Mouse (Mus musculus): ENCODE data around the gene Mrgprf. TPM values are rescaled to one million over a fixed set of nuclear protein-coding genes. Genes with fewer than 3 reads are reported as not detected.
A peak's percentile ranks its signal among the peaks of the same experiment; 100 is the strongest.

The Mrgprf gene
- polyA plus RNA-seq, 2 experiments: 7.0 to 8.4 TPM

DNA sequence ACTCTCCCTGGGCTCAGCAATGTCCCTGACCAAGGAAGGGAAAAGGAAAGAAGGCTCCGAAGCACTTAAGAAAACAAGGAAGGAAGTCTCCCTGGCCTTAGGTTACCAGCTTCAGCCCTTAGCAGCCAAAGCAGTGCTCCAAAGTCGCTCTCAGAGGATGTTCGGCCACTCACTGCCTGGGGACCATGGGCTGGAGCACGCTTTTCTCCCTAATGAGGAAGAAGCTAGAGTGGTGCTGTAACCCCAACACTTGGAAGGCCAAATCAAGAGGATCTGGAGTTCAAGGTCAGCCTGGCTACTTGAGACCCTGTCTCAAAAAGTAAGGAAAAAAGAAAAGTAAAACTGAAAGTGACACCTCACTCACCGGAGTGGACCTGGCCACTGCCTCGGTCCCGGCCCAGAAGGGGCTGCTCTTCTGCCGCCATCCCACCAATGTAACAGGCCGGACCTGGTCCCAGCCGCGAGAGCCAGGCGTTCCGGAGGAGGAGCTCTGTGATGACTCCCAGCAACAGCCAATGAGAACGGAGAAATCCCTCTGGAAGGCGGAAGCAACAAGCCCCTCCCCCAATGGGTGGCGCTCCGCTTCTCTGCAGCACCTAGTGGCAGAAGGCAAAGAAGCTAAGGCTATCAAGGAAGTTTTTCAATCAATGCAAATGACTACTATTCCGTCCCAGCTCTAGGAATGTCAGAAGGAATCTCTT, 17.0 kb upstream of the Mrgprf start, which contains the start of gene Tpcn2:
Gene Tpcn2 (minus strand): TSS at position 525 of the 701 bp plus-strand sequence.
- Histone ChIP-seq H3K27me3 (ENCODE audit: control insufficient read depth, insufficient read depth, low read length) (no peaks in the 10 kb centered on the region), H3K9ac (ENCODE audit: low read depth, low read length, severe bottlenecking) (peak within 1 kb of the TSS; percentile 65), H3K4me3 (replicated peaks; ENCODE audit: low read length) (peak within 1 kb of the TSS; percentile 56), H3K4me1 (ENCODE audit: control insufficient read depth, insufficient read depth, low read length) (peaks cover 17% of the 10 kb centered on the region), H3K27ac (replicated peaks; ENCODE audit: low read depth, low read length) (no peak within 1 kb of the TSS), H3K36me3 (ENCODE audit: control insufficient read depth, insufficient read depth, low read length) (peaks cover 6% of the 10 kb centered on the region), H3K9me3 (ENCODE audit: control insufficient read depth, low read length) (no peaks in the 10 kb centered on the region), H3K4me2 (replicated peaks; ENCODE audit: low read depth, low read length, severe bottlenecking) (peak within 1 kb of the TSS; percentile 69)
- ATAC-seq (ENCODE audit: low FRiP score, low read depth) (peak; percentile 98), DNase-seq (ENCODE audit: low spot score) (peak; percentile 98)
- TF ChIP-seq POLR2A (IDR thresholded peaks at IDR 0.05; ENCODE audit: borderline replicate concordance, extremely low read depth, insufficient read depth, insufficient read length): peak; percentile 78; the same call in 1 of the 2 replicates
- WGBS: 2% methylated on average over 18 of the region's 18 CpGs

DNA sequence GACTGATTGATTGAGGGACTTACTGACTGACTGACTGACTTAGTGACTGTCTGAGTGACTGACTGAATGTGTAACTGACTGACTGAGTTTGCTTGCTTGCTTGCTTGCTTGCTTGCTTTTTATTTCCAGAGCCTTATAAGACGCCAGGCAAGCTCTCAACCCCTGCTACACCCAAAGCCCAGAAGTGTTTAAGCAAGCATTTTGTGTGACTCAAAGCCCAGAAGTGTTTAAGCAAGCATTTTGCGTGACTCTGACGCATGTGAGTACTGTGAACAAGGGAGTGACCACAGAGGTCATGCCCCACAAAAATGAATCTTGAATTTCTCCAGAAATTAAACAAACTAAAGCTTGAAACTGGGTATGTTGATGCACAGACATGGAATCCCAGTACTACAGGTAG, 16.3 kb upstream of the Mrgprf start:
- H3K9me3 ChIP-seq (ENCODE audit: control insufficient read depth, low read length): no peaks in the 10 kb centered on the region
- H3K9ac ChIP-seq (ENCODE audit: low read depth, low read length, severe bottlenecking): no peak overlapping the region; the same call in 1 of the 2 replicates
- H3K27me3 ChIP-seq (ENCODE audit: control insufficient read depth, insufficient read depth, low read length): no peaks in the 10 kb centered on the region
- DNase-seq (ENCODE audit: low spot score): no peak
- peak overlapping the region; percentile 69; the same call in 1 of the 2 replicates for H3K4me2 ChIP-seq (replicated peaks; ENCODE audit: low read depth, low read length, severe bottlenecking)
- 59% methylated on average over 3 of the region's 3 CpGs for WGBS
- no peak overlapping the region for H3K27ac ChIP-seq (replicated peaks; ENCODE audit: low read depth, low read length)
- peaks cover 18% of the 10 kb centered on the region for H3K4me1 ChIP-seq (ENCODE audit: control insufficient read depth, insufficient read depth, low read length)
- peak overlapping the region; percentile 56 for H3K4me3 ChIP-seq (replicated peaks; ENCODE audit: low read length)
- no peaks in the 10 kb centered on the region for H3K36me3 ChIP-seq (ENCODE audit: control insufficient read depth, insufficient read depth, low read length)
- no peak for TF ChIP-seq POLR2A (IDR thresholded peaks at IDR 0.05; ENCODE audit: borderline replicate concordance, extremely low read depth, insufficient read depth, insufficient read length)
- ATAC-seq (ENCODE audit: low FRiP score, low read depth): no peak

DNA sequence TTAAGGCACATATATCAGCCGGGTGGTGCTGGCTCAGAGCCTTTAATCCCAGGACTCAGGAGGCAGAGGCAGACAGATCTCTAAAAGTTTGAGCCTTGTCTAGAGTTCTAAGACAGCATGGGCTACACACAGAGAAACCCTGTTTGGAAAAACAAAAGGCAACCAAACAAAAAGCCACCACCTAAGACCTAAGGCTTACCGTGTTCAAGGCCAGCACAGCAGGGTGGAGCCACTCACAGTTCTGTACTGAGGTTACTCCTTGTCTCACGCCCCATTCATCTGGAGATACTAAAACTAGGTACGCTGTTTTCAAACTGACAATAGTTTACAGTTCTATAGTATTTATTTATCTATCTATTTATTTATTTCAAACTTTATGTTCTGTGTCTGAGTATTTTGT, 15.2 kb upstream of the Mrgprf start:
- Histone ChIP-seq H3K4me1 (ENCODE audit: control insufficient read depth, insufficient read depth, low read length) (peaks cover 23% of the 10 kb centered on the region), H3K4me3 (replicated peaks; ENCODE audit: low read length) (no peak overlapping the region), H3K36me3 (ENCODE audit: control insufficient read depth, insufficient read depth, low read length) (no peaks in the 10 kb centered on the region), H3K9me3 (ENCODE audit: control insufficient read depth, low read length) (no peaks in the 10 kb centered on the region), H3K27me3 (ENCODE audit: control insufficient read depth, insufficient read depth, low read length) (no peaks in the 10 kb centered on the region), H3K9ac (ENCODE audit: low read depth, low read length, severe bottlenecking) (no peak overlapping the region), H3K4me2 (replicated peaks; ENCODE audit: low read depth, low read length, severe bottlenecking) (no peak overlapping the region), H3K27ac (replicated peaks; ENCODE audit: low read depth, low read length) (no peak overlapping the region)
- WGBS: 80% methylated on average over 4 of the region's 4 CpGs
- no peak for ATAC-seq (ENCODE audit: low FRiP score, low read depth)
- TF ChIP-seq POLR2A (IDR thresholded peaks at IDR 0.05; ENCODE audit: borderline replicate concordance, extremely low read depth, insufficient read depth, insufficient read length): no peak
- DNase-seq (ENCODE audit: low spot score): no peak

DNA sequence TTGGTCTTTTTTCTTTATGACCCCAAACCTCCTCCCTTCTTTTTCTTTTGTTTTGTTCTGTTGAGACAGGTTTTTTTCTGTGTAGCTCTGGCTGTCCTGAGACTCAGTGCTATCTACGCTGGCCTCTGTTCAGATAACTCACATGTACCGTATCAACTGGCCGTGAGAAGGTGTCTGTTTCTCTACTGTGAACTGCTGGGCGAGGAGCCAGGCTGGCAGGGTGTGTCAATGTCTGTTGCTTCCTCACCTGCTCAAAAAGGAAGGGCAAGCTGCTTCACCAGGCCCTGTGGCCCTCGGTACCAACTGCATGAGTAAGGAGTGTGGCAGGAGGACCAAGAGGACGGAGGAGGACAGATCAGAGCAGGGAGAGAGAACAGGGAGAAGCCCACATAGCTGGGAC, 13.2 kb upstream of the Mrgprf start:
- DNase-seq (ENCODE audit: low spot score) (no peak), ATAC-seq (ENCODE audit: low FRiP score, low read depth) (no peak)
- 77% methylated on average over 6 of the region's 6 CpGs for WGBS
- Histone ChIP-seq H3K36me3 (ENCODE audit: control insufficient read depth, insufficient read depth, low read length) (no peaks in the 10 kb centered on the region), H3K9me3 (ENCODE audit: control insufficient read depth, low read length) (no peaks in the 10 kb centered on the region), H3K4me1 (ENCODE audit: control insufficient read depth, insufficient read depth, low read length) (peaks cover 16% of the 10 kb centered on the region), H3K27me3 (ENCODE audit: control insufficient read depth, insufficient read depth, low read length) (no peaks in the 10 kb centered on the region), H3K4me3 (replicated peaks; ENCODE audit: low read length) (no peak overlapping the region), H3K9ac (ENCODE audit: low read depth, low read length, severe bottlenecking) (no peak overlapping the region), H3K4me2 (replicated peaks; ENCODE audit: low read depth, low read length, severe bottlenecking) (no peak overlapping the region), H3K27ac (replicated peaks; ENCODE audit: low read depth, low read length) (no peak overlapping the region)
- TF ChIP-seq POLR2A (IDR thresholded peaks at IDR 0.05; ENCODE audit: borderline replicate concordance, extremely low read depth, insufficient read depth, insufficient read length): no peak

DNA sequence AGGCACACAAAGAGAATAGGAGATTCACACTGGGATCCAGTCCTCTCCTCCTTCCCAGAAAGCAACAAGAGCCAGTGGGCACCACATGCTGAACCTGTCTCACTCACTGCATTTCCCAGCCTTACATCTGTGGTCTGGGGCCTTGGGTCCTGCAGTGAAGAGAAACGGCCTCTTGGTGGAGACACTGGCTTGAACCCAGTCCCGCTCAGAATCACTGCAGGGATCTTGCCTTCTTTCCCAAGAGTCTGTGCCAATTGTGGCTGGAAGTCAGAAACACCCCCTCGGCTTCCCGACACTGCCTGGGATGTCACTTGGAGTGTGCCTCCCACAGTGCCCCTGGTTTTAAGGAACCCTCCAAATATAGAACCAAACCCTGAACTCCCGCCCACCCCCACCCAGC, 11.3 kb upstream of the Mrgprf start:
- no peak overlapping the region for H3K4me2 ChIP-seq (replicated peaks; ENCODE audit: low read depth, low read length, severe bottlenecking)
- DNase-seq (ENCODE audit: low spot score) (peak; percentile 64), ATAC-seq (ENCODE audit: low FRiP score, low read depth) (peak; percentile 68; the same call in 1 of the 2 replicates)
- H3K27ac ChIP-seq (replicated peaks; ENCODE audit: low read depth, low read length): peak overlapping the region; percentile 26; the same call in 1 of the 2 replicates
- no peaks in the 10 kb centered on the region for H3K9me3 ChIP-seq (ENCODE audit: control insufficient read depth, low read length)
- H3K36me3 ChIP-seq (ENCODE audit: control insufficient read depth, insufficient read depth, low read length): no peaks in the 10 kb centered on the region
- H3K4me3 ChIP-seq (replicated peaks; ENCODE audit: low read length): no peak overlapping the region
- H3K9ac ChIP-seq (ENCODE audit: low read depth, low read length, severe bottlenecking): no peak overlapping the region
- H3K4me1 ChIP-seq (ENCODE audit: control insufficient read depth, insufficient read depth, low read length): 0 out of 2 replicates have a peak, but pooled peaks cover 6% of the 10 kb centered on the region
- no peaks in the 10 kb centered on the region for H3K27me3 ChIP-seq (ENCODE audit: control insufficient read depth, insufficient read depth, low read length)
- no peak for TF ChIP-seq POLR2A (IDR thresholded peaks at IDR 0.05; ENCODE audit: borderline replicate concordance, extremely low read depth, insufficient read depth, insufficient read length)
- 20% methylated on average over 5 of the region's 5 CpGs for WGBS

Data from limb, embryonic 14.5 days (tissue).